Mouse (Mus musculus) intestine, embryonic 15.5 days (tissue): ENCODE results near the gene Trappc10. TPM values are rescaled to one million over a fixed set of nuclear protein-coding genes. Genes with fewer than 3 reads are reported as not detected.
"Not testable (repeated sequence)": the region's sequence is repeated elsewhere in the genome, so short reads cannot be mapped to it uniquely, and the experiment has no call there.

Source experiments
- ATAC-seq: fragments of 200-750 bp; cut with Nextera tagmentation; 2 replicates; pipeline ENCODE4 v1.8.0; 2017; ENCODE audit warnings: moderate TSS enrichment, moderate library complexity
- H3K27ac ChIP-seq: fragments of 300-500 bp; sonication (generic); 2 replicates; pipeline ENCODE4 v1.5.1; 2015; ENCODE audit warnings: mild to moderate bottlenecking, inconsistent platforms
- H3K27me3 ChIP-seq: fragments of 300-500 bp; sonication (generic); replicated peaks from 2 replicates; pipeline ENCODE4 v1.6.1; 2015; ENCODE audit warnings: inconsistent platforms
- H3K36me3 ChIP-seq: fragments of 300-500 bp; sonication (generic); 2 replicates; pipeline ENCODE4 v1.6.1; 2015; ENCODE audit warnings: inconsistent platforms
- H3K4me1 ChIP-seq: fragments of 300-500 bp; sonication (generic); replicated peaks from 2 replicates; pipeline ENCODE4 v1.6.1; 2015; ENCODE audit warnings: inconsistent platforms
- H3K4me2 ChIP-seq: fragments of 300-500 bp; sonication (generic); replicated peaks from 2 replicates; pipeline ENCODE4 v1.6.1; 2015; ENCODE audit warnings: mild to moderate bottlenecking, inconsistent platforms
- H3K4me3 ChIP-seq: fragments of 300-500 bp; sonication (generic); replicated peaks from 2 replicates; pipeline ENCODE4 v1.5.1; 2015; ENCODE audit warnings: inconsistent platforms
- H3K9ac ChIP-seq: fragments of 300-500 bp; sonication (generic); 2 replicates; pipeline ENCODE4 v1.6.1; 2015; ENCODE audit warnings: inconsistent platforms
- H3K9me3 ChIP-seq: fragments of 300-500 bp; sonication (generic); 2 replicates; pipeline ENCODE4 v1.6.1; 2016; ENCODE audit warnings: inconsistent platforms
- WGBS: fragments of 180-500 bp; shearing (Covaris S2); methylation state at CpG from one replicate; pipeline ENCODE4 v1.1.7; 2015; 5-methylcytosine and 5-hydroxymethylcytosine counted together
- polyA plus RNA-seq: library from polyadenylated mRNA; unstranded; fragments of >200 nt; fragmentation: Nextera tagmentation; extraction: Ambion mirVana; gene quantifications from 2 replicates; pipeline ENCODE4 v1.2.1, GENCODE M21; 2015

Trappc10 gene
- polyA plus RNA-seq, 1 experiment from 2014 or later: 17.3 TPM

- ATAC-seq: no peak
- 87% methylated on average over 6 of the region's 6 CpGs for WGBS
- Histone ChIP-seq H3K4me1 (no peaks in the 10 kb centered on the region; the same call in 1 of the 2 replicates), H3K27ac (no peak overlapping the region), H3K4me3 (no peak overlapping the region), H3K9ac (no peak overlapping the region), H3K36me3 (peaks cover 9% of the 10 kb centered on the region; the same call in 1 of the 2 replicates), H3K9me3 (no peaks in the 10 kb centered on the region), H3K4me2 (no peak overlapping the region), H3K27me3 (no peaks in the 10 kb centered on the region)
Observed at GRCm38 (mm10) chr10:78224136-78224535, 20.3 kb downstream of the Trappc10 start.

GRCm38 (mm10) chr10:78222908-78223307, 21.5 kb downstream of the Trappc10 start:
- H3K27ac ChIP-seq: no peak overlapping the region
- no peak for ATAC-seq
- H3K36me3 ChIP-seq: peaks cover 12% of the 10 kb centered on the region; the same call in 1 of the 2 replicates
- 80% methylated on average over 4 of the region's 4 CpGs for WGBS
- H3K9ac ChIP-seq: no peak overlapping the region
- no peaks in the 10 kb centered on the region for H3K9me3 ChIP-seq
- H3K27me3 ChIP-seq: no peaks in the 10 kb centered on the region
- H3K4me1 ChIP-seq: no peaks in the 10 kb centered on the region; the same call in 1 of the 2 replicates
- H3K4me2 ChIP-seq: no peak overlapping the region
- no peak overlapping the region for H3K4me3 ChIP-seq

- ATAC-seq: no peak
- Histone ChIP-seq H3K9ac (no peak overlapping the region), H3K27me3 (no peaks in the 10 kb centered on the region), H3K9me3 (no peaks in the 10 kb centered on the region), H3K27ac (no peak overlapping the region), H3K4me1 (no peaks in the 10 kb centered on the region), H3K36me3 (peaks cover 10% of the 10 kb centered on the region; the same call in 1 of the 2 replicates), H3K4me2 (no peak overlapping the region), H3K4me3 (no peak overlapping the region)
- WGBS: 84% methylated on average over 7 of the region's 7 CpGs
Observed at GRCm38 (mm10) chr10:78221315-78221714, 23.1 kb downstream of the Trappc10 start.

- Histone ChIP-seq H3K27me3 (no peaks in the 10 kb centered on the region), H3K9ac (no peak overlapping the region), H3K27ac (no peak overlapping the region), H3K4me1 (no peaks in the 10 kb centered on the region), H3K4me3 (no peak overlapping the region), H3K4me2 (no peak overlapping the region), H3K36me3 (peaks cover 14% of the 10 kb centered on the region), H3K9me3 (no peaks in the 10 kb centered on the region)
- ATAC-seq: no peak
- 91% methylated on average over 1 of the region's 1 CpGs for WGBS
Observed at GRCm38 (mm10) chr10:78219528-78219927, 24.9 kb downstream of the Trappc10 start.

DNA sequence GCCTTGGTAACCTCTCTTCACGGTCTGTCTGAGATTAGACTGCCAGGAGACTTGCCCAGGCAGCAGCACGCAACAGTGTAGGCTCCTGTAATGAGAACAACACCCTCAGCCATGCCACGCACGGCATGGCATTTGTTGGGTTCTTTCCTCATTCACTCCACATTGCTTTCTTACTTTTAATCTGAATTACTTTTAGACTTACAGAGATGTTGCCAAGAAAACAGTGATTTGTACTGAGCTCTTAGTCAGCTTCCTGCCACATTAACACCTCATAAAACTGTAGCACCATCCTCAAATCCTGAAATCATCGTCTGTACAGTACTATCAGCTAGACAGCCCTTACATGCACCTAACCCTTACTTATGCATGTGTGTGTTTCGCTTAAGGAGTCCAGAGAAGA, 25.9 kb downstream of the Trappc10 start:
- no peak for ATAC-seq
- Histone ChIP-seq H3K9me3 (no peaks in the 10 kb centered on the region), H3K4me2 (no peak overlapping the region), H3K9ac (no peak overlapping the region), H3K27ac (no peak overlapping the region), H3K4me3 (no peak overlapping the region), H3K4me1 (no peaks in the 10 kb centered on the region), H3K27me3 (no peaks in the 10 kb centered on the region), H3K36me3 (peaks cover 23% of the 10 kb centered on the region)
- WGBS: 90% methylated on average over 6 of the region's 6 CpGs

DNA sequence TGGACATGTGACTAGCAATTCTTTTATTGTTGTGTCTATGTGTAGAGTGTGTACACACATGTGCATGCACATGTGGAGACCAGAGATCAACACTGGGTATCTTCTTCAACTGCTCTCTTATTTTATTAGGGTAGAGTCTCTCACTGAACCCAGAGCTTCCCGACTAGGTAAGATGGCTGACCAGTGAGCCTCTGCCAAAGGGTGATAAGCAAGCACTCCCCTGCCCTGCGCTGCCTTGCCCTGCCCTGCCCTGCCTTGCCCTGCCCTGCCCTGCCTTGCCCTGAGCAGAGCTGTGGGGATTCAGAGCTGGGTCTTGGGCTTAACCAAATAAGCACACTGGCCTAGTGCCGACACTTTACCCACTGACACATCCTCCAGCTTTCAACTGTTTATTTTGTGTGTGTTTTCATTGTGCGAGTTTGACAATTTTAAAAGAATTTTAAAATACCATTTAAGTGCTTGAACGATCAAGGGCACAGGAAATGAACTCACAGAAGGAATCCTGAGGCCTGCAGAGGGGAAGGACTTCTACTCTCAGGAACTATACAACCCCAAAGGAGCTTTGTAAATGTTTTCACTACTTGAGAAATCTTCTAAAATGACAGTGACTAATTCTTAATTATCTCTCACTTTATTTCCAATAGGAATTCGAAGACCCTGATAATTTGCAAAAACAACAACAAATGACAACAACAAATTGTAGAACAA, 27.9 kb downstream of the Trappc10 start:
- H3K4me3 ChIP-seq: no peak overlapping the region
- no peaks in the 10 kb centered on the region for H3K9me3 ChIP-seq
- ATAC-seq: peak; percentile 61; the same call in 1 of the 2 replicates
- H3K4me1 ChIP-seq: no peaks in the 10 kb centered on the region
- peaks cover 27% of the 10 kb centered on the region for H3K36me3 ChIP-seq
- 73% methylated on average over 6 of the region's 6 CpGs for WGBS
- H3K27me3 ChIP-seq: no peaks in the 10 kb centered on the region
- H3K27ac ChIP-seq: no peak overlapping the region
- H3K9ac ChIP-seq: no peak overlapping the region
- no peak overlapping the region for H3K4me2 ChIP-seq

GRCm38 (mm10) chr10:78214371-78214770, 30.1 kb downstream of the Trappc10 start:
- Histone ChIP-seq H3K9me3 (no peaks in the 10 kb centered on the region), H3K4me3 (no peak overlapping the region), H3K4me2 (no peak overlapping the region), H3K4me1 (no peaks in the 10 kb centered on the region), H3K36me3 (peaks cover 31% of the 10 kb centered on the region), H3K27me3 (no peaks in the 10 kb centered on the region), H3K27ac (no peak overlapping the region), H3K9ac (no peak overlapping the region)
- WGBS: 96% methylated on average over 9 of the region's 9 CpGs
- ATAC-seq: no peak

- no peak overlapping the region for H3K9ac ChIP-seq
- H3K36me3 ChIP-seq: peaks cover 37% of the 10 kb centered on the region
- no peak for ATAC-seq
- 64% methylated on average over 6 of the region's 6 CpGs for WGBS
- no peaks in the 10 kb centered on the region for H3K9me3 ChIP-seq
- H3K4me2 ChIP-seq: no peak overlapping the region
- no peak overlapping the region for H3K4me3 ChIP-seq
- H3K27ac ChIP-seq: no peak overlapping the region
- no peaks in the 10 kb centered on the region for H3K4me1 ChIP-seq
- no peaks in the 10 kb centered on the region for H3K27me3 ChIP-seq
Observed at GRCm38 (mm10) chr10:78211311-78211710, 33.1 kb downstream of the Trappc10 start.

- Histone ChIP-seq H3K9ac (no peak overlapping the region), H3K4me2 (no peak overlapping the region), H3K4me1 (no peaks in the 10 kb centered on the region), H3K36me3 (peaks cover 47% of the 10 kb centered on the region), H3K4me3 (no peak overlapping the region), H3K27ac (no peak overlapping the region), H3K27me3 (no peaks in the 10 kb centered on the region), H3K9me3 (no peaks in the 10 kb centered on the region)
- WGBS: 91% methylated on average over 4 of the region's 4 CpGs
- ATAC-seq: no peak
Observed at GRCm38 (mm10) chr10:78201182-78201581, 43.3 kb downstream of the Trappc10 start.

GRCm38 (mm10) chr10:78192933-78193332, 51.5 kb downstream of the Trappc10 start:
- Histone ChIP-seq H3K4me1 (no peaks in the 10 kb centered on the region), H3K9me3 (no peaks in the 10 kb centered on the region), H3K4me2 (no peak overlapping the region), H3K27me3 (no peaks in the 10 kb centered on the region), H3K27ac (no peak overlapping the region), H3K4me3 (no peak overlapping the region), H3K36me3 (peaks cover 52% of the 10 kb centered on the region), H3K9ac (no peak overlapping the region)
- no peak for ATAC-seq
- WGBS: 94% methylated on average over 5 of the region's 5 CpGs

- H3K27me3 ChIP-seq, H3K27ac ChIP-seq, ATAC-seq, H3K4me2 ChIP-seq, H3K9me3 ChIP-seq, H3K9ac ChIP-seq, H3K4me3 ChIP-seq: not testable (repeated sequence)
- Histone ChIP-seq H3K36me3 (peaks cover 28% of the 10 kb centered on the region), H3K4me1 (peaks cover 13% of the 10 kb centered on the region)
- WGBS: 72% methylated on average over 4 of the region's 4 CpGs
Observed at GRCm38 (mm10) chr10:78186076-78186475, 58.4 kb downstream of the Trappc10 start.

DNA sequence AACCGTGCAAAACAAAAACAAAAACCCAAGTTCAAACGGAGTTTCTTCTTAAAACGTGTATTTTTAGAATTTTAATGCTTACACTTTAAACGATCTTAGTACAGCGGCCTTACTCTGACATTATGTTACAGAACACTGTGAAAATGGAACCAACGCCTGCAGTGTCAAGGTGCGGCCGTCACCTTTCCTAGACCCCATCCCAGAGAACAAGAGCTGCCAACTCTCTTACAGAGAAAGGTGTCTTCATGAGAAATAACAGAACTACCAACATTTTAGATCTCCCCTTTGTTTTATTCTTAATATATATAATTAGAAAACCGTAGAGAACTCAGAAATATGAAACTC, 59.1 kb downstream of the Trappc10 start:
- 0 out of 2 replicates have a peak overlapping the region, but pooled peaks have one; percentile 13 for H3K9ac ChIP-seq
- peaks cover 34% of the 10 kb centered on the region for H3K36me3 ChIP-seq
- peak overlapping the region; percentile 89 for H3K4me2 ChIP-seq
- peak overlapping the region; percentile 71 for H3K4me3 ChIP-seq
- no peaks in the 10 kb centered on the region for H3K9me3 ChIP-seq
- H3K4me1 ChIP-seq: peaks cover 13% of the 10 kb centered on the region
- no peaks in the 10 kb centered on the region for H3K27me3 ChIP-seq
- peak; percentile 50 for ATAC-seq
- 14% methylated on average over 9 of the region's 9 CpGs for WGBS
- peak overlapping the region; percentile 36; the same call in 1 of the 2 replicates for H3K27ac ChIP-seq
